Mouse (Mus musculus): ENCODE results near the gene Plekhb1.

Plekhb1 gene

GRCm38 (mm10) chr7:100654441-100654840, 7.8 kb downstream of the Plekhb1 start:
- no peak for DNase-seq

- DNase-seq = no peak
Measured at GRCm38 (mm10) chr7:100653480-100654266, 8.5 kb downstream of the Plekhb1 start.

GRCm38 (mm10) chr7:100651011-100651410, 11.2 kb downstream of the Plekhb1 start:
- no peak for DNase-seq

- no peak for DNase-seq
Measured at GRCm38 (mm10) chr7:100650421-100650820, 11.8 kb downstream of the Plekhb1 start.

GRCm38 (mm10) chr7:100649826-100650225, 12.4 kb downstream of the Plekhb1 start:
- DNase-seq = no peak

GRCm38 (mm10) chr7:100649095-100649494, 13.1 kb downstream of the Plekhb1 start:
- no peak for DNase-seq

- DNase-seq = peak; percentile 31 to 72
Measured at GRCm38 (mm10) chr7:100645147-100645546, 17.1 kb downstream of the Plekhb1 start.

- DNase-seq = no peak
Measured at GRCm38 (mm10) chr7:100642413-100642812, 19.8 kb downstream of the Plekhb1 start.

- DNase-seq = peak; percentile 11 to 35
Measured at GRCm38 (mm10) chr7:100637657-100638056, 24.6 kb downstream of the Plekhb1 start.

GRCm38 (mm10) chr7:100624538-100624937, 37.7 kb downstream of the Plekhb1 start:
- DNase-seq = peak; percentile 84 to 88

GRCm38 (mm10) chr7:100622277-100622676, 39.9 kb downstream of the Plekhb1 start:
- no peak for DNase-seq

GRCm38 (mm10) chr7:100616121-100616857, 45.9 kb downstream of the Plekhb1 start:
- DNase-seq = no peak

GRCm38 (mm10) chr7:100608910-100609309, 53.3 kb downstream of the Plekhb1 start:
- no peak for DNase-seq

- DNase-seq = peak; percentile 28 to 51
Measured at GRCm38 (mm10) chr7:100608130-100608741, 54.0 kb downstream of the Plekhb1 start, which contains the start of gene Mrpl48. Gene Mrpl48, minus strand, starts transcription at chr7:100608301.

- peak; percentile 98 for DNase-seq
Measured at GRCm38 (mm10) chr7:100607214-100608129, 54.7 kb downstream of the Plekhb1 start, which contains the start of gene Rab6a. Gene Rab6a, plus strand, starts transcription at chr7:100607410.

GRCm38 (mm10) chr7:100600211-100600610, 62.0 kb downstream of the Plekhb1 start:
- no peak for DNase-seq

GRCm38 (mm10) chr7:100593349-100593748, 68.9 kb downstream of the Plekhb1 start:
- no peak for DNase-seq
